Mouse (Mus musculus) spleen, adult 2 months (tissue): ENCODE measurements around the gene Fermt3.

Source experiments
- CTCF ChIP-seq: fragments of 200-500 bp; IDR thresholded peaks from 2 replicates; pipeline ENCODE4 v1.5.1; 2011; ENCODE audit warnings: mild to moderate bottlenecking, inconsistent platforms; ENCODE audit not compliant: insufficient read depth, insufficient read length, insufficient replicate concordance; ENCODE audit errors: extremely low read depth
- POLR2A ChIP-seq: fragments of 200-500 bp; IDR thresholded peaks from 2 replicates; pipeline ENCODE4 v1.6.1; 2011; ENCODE audit warnings: low read depth, low read length, inconsistent platforms

- TF ChIP-seq CTCF (no peak), POLR2A (no peak)
Observed at GRCm38 (mm10) chr19:7062916-7063315, 43.6 kb upstream of the Fermt3 start.
